Mouse (Mus musculus) embryonic fibroblast, embryonic 13.5 days (primary cell): Measurements from ENCODE around the gene Arhgap10. TPM values are rescaled to one million over a fixed set of nuclear protein-coding genes. Genes with fewer than 3 reads are reported as not detected.

Experiments used
- H3K27ac ChIP-seq: 2 replicates; pipeline ENCODE4 v1.5.1; 2012; ENCODE audit warnings: low read length, control low read depth, inconsistent platforms; ENCODE audit not compliant: insufficient read depth
- H3K4me1 ChIP-seq: 2 replicates; pipeline ENCODE4 v1.6.1; 2011; ENCODE audit warnings: low read length; ENCODE audit not compliant: control insufficient read depth, insufficient read depth
- H3K4me3 ChIP-seq: 2 replicates; pipeline ENCODE4 v1.5.1; 2011; ENCODE audit warnings: mild to moderate bottlenecking, control low read depth, low read length; ENCODE audit not compliant: insufficient read depth
- CTCF ChIP-seq: IDR thresholded peaks from 2 replicates; pipeline ENCODE4 v1.5.1; 2011; ENCODE audit warnings: mild to moderate bottlenecking, control low read depth, low read length, moderate library complexity, borderline replicate concordance; ENCODE audit not compliant: insufficient read depth
- POLR2A ChIP-seq: IDR thresholded peaks from 2 replicates; pipeline ENCODE4 v1.6.1; 2011; ENCODE audit warnings: low read depth, mild to moderate bottlenecking, control low read depth, low read length, moderate library complexity
- polyA plus RNA-seq: library from polyadenylated mRNA; stranded (reverse); fragments of >200 nt; gene quantifications from 2 replicates; pipeline ENCODE4 v1.2.4, GENCODE M21; 2011; ENCODE audit warnings: low read depth; ENCODE audit not compliant: missing spikeins, insufficient read length

Arhgap10 gene
- polyA plus RNA-seq, 1 experiment, result 32.1 TPM

DNA sequence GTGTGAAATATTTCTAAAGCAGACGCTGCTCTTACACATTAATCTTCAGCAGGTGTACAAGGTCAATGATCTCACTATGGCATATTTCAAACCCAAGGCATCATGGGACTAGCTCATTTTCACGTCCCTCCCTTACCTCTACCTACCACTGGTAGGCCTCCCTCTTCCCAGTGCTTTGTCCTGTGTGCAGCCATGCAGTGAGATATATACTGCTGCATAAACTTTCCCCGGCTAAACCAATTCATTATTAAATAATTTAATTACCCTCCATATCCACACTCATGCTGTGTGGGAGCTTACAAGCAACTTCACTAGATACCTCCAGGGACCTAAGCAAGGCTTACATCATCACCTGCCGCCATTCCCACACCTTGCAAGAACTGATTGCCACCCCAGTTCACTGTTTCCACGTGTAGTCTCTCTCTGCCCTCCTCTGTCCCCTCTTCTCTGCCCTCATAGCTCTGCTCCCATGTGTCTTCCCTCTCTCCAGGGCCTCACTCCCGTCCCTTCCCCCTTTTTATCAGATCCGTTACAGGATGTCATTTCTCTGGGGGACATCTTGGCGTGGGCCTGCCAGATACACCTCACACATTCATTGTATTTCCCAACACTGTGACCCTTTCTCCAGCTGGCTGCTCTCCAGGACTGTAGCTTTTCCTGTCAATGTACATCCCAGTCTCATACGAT, 79.8 kb downstream of the Arhgap10 start:
- TF ChIP-seq POLR2A (no peak), CTCF (no peak)
- H3K4me1 ChIP-seq, result peaks cover 18% of the 10 kb centered on the region
- no peak overlapping the region for H3K27ac ChIP-seq
- no peak overlapping the region for H3K4me3 ChIP-seq

DNA sequence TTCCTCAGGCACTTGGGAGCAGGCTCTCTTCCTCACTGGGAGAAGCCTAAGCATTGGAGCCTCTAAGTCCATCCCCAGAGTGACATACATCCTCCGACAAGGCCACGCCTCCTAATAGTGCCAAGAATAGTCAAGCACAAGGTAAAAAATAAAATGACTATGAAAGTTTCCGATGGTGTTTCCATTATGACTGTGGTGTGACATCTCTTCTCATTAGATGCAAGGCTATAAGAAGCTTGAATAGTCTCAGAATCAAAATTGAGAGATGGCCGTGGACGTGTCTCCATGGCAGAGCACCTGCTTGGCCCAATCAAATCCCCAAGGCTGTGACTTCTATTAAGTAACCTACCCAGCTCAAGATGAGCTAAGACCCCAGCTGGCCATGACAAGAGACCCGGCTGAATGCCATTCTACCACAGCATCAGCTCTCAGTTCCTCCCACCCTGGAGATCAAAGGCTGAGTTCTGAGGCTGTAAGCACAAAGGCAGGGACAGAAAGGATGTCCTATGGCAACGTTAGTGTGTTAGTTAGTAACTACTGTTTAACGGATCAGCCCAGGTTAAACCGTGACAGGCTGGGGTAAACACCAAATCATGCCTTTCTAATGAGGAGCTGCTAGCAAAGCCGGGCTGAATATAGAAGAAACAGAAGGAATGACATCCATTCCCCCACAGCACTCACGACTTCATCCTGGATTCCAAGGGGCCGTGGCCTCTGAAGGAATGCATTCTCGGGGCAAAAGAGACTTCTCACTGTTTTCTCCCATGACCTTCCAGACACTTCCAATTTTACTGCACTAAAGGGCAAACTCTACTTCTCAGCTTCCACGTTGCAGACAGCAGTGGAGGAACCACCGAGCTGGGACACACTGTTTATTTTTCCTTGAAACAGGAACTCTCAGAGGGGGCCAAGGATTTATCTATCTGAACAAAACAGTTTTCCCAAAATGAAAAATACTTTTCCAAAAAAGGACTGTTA, 81.5 kb downstream of the Arhgap10 start:
- Histone ChIP-seq H3K27ac (peak overlapping the region; percentile 47), H3K4me3 (no peak overlapping the region), H3K4me1 (peaks cover 25% of the 10 kb centered on the region)
- no peak for TF ChIP-seq POLR2A
- no peak for TF ChIP-seq CTCF

DNA sequence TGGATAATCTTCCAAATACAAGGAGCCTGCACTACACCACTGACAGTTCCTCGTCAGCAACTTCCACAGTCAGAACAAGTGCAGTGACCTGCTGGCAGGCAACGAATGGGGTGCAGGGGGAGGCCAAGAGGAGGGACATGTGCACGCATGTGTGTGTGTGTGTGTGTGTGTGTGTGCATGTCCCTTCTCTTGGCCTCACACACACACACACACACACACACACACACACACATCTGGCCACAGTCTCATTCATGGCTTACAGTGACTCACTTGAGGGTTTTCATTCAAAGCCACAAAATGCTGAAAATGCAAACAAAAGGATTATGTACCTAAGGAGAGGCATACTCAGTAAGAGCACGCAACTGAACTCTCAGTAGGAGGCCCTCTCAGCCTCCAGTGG, 84.5 kb downstream of the Arhgap10 start:
- TF ChIP-seq CTCF (no peak), POLR2A (no peak)
- no peak overlapping the region for H3K4me3 ChIP-seq
- peak overlapping the region; percentile 55 for H3K27ac ChIP-seq
- peaks cover 33% of the 10 kb centered on the region for H3K4me1 ChIP-seq

DNA sequence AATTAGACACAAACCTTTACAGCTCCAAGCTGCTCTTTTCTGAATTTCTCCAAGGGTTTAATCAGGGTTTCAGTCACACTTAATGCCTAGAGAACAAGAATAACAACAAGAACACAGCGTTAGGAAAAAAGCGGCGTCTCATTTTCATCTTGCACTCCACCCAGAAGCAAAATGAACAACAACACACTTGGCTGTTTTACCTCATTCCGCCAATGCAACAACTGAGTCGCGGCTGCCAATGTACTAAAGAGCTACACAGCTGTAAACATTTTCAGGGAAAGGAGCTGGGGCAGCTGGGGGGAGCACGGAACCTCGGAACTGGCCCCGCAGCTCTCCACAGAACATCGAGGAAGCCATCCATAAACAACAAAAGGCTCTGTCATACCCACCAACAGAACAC, 85.0 kb downstream of the Arhgap10 start:
- TF ChIP-seq POLR2A (no peak), CTCF (no peak)
- Histone ChIP-seq H3K27ac (peak overlapping the region; percentile 7; the same call in 1 of the 2 replicates), H3K4me1 (peaks cover 33% of the 10 kb centered on the region), H3K4me3 (no peak overlapping the region)

DNA sequence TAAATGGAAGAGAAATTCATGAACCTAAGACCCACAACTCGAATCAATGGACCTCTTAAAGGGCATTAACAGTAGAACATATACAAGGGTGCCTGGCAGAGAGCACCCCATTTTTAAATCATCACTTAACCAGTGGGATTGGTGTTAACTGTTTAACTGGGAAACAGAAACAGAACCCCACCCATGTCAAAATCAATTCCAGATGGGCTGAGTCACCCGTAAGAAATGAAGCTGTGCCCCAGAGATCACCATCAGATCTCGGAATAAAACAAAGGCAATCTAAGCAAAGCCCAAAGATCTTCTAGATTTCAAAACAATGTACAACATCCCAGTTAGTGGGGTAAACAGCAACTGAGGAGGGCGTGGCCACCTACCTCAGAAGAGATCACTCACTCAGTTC, 89.3 kb downstream of the Arhgap10 start:
- peaks cover 20% of the 10 kb centered on the region for H3K4me1 ChIP-seq
- TF ChIP-seq CTCF (no peak), POLR2A (no peak)
- H3K4me3 ChIP-seq, result no peak overlapping the region
- H3K27ac ChIP-seq, result peak overlapping the region; percentile 77

DNA sequence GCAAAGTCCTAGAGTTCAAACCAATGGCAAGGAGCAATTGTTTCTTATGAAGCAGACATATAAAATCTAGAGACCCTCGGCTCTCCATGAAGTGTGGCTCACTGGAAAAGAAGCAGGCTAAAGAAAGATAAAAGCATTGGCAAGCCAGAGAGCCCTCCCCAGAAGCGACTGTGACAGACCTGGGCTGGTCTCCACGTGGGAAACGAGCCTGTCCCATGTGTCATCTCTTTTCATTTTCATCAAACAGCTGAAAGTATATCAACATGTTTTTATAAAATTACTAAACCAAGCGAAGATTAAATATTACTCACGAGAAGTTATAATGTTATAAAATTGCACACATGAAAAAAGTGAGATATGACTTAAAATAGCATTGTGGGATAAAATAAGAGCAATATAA, 89.7 kb downstream of the Arhgap10 start:
- TF ChIP-seq POLR2A, result no peak
- TF ChIP-seq CTCF, result no peak
- Histone ChIP-seq H3K4me1 (peaks cover 20% of the 10 kb centered on the region), H3K4me3 (no peak overlapping the region), H3K27ac (peak overlapping the region; percentile 77)

DNA sequence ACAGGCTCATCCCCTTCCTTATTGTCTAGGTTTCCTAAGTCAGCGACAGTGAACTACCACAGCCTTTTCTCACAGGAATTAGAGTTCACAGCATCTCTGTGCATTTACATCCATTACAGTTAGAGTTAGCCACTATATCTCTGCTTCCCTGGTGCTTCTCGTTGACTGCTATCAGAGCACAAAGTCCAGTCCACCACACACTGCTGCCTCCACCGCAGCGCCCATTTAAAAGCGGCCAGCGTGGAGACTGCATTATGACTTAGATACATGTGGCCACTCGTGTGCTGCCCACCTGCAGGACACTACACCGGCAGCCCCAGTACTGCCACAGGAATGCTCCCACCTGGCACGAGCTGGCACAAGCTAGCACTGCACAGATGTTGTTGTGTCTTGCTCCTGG, 90.3 kb downstream of the Arhgap10 start:
- Histone ChIP-seq H3K4me3 (no peak overlapping the region), H3K27ac (peak overlapping the region; percentile 66), H3K4me1 (peaks cover 17% of the 10 kb centered on the region)
- TF ChIP-seq CTCF (no peak), POLR2A (no peak)

DNA sequence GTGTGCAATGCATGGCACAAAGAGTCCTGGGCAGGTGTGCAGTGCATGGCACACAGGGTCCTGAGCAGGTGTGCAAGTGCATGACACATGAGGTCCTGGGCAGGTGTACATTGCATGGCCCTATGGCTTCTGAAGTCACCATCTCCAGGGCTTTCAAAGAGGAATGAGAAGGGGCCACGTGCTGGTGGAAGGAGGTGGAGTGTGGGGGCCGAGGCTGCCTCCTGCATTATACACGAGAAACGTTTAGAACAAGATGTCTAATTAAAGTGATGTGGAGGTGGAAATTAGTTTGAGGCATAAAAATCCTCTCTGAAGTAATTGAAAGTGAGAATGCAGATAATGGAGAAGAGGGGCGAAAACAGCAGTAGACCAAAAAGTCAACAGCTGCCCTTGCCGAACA, 93.9 kb downstream of the Arhgap10 start:
- TF ChIP-seq CTCF (no peak), POLR2A (no peak)
- Histone ChIP-seq H3K4me1 (peaks cover 7% of the 10 kb centered on the region), H3K4me3 (no peak overlapping the region), H3K27ac (no peak overlapping the region)

DNA sequence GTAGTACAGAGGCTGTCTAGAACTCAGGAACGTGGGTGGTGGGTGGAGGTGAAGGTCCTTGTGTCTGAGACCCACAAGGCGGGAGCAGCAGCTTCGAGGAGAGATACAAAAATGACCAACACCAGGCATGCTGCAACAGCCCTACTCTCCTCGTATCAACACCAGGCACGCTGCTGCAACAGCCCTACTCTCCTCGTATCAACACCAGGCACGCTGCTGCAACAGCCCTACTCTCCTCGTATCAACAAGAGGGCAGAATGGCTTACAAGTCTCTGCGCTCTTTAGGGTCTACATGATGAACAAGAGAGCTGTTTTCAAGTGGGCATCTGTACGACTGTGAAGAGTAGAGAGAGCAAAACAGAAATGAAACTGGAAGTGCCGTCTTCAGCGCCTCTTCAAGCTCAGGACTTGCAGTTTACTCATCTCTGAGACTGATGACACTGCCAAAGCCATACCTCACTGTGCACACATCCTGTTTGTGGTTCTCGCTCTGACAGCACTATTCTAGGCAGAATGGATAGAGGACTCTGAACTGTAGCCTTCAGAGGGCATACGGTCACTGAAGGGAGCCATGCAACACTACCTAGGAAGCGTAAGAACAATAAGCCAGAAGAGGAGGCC, 95.0 kb downstream of the Arhgap10 start:
- no peak for TF ChIP-seq CTCF
- no peak for TF ChIP-seq POLR2A
- Histone ChIP-seq H3K27ac (no peak overlapping the region), H3K4me1 (peaks cover 7% of the 10 kb centered on the region), H3K4me3 (no peak overlapping the region)

DNA sequence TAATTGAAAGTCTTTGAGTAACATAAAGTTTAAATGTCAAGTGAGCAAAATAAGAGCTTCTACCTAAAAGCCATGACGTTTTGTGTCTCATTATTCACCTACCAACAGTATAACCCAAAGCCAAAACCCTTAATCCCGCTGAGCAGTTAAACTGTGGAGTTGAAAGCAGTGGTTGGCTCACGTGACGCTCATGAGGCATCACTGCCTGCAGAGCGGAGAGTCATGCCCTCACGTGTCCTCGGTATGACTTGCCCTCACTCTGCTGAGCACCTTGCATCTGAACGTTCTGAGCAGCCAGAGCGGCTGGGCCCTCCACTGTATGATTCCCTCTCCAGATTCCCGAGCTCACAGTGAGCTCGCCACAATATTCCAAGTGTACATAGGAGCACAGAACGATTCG, 96.2 kb downstream of the Arhgap10 start:
- Histone ChIP-seq H3K27ac (no peak overlapping the region), H3K4me1 (peaks cover 4% of the 10 kb centered on the region), H3K4me3 (no peak overlapping the region)
- no peak for TF ChIP-seq POLR2A

DNA sequence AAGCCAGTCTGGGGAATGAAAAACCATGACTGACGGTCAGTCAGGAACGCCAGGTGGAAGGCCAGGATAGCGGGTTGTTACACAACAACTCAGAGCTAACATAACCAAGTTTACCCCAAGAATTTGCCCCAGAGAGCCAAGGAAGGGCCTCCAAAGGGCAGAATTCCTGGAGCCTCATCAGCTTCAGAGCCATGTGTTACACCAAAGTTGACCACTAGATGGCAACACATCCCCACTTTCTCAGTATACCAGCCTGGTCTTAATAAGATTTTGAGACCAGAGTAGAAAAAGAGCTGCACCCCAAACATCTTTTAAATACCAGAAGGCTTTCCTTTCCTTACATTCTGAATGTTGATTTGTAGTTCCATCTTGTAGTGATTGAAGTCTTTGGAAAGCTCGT, 98.0 kb downstream of the Arhgap10 start:
- H3K4me3 ChIP-seq, result no peak overlapping the region
- H3K27ac ChIP-seq, result no peak overlapping the region
- TF ChIP-seq CTCF (no peak), POLR2A (no peak)
- peaks cover 4% of the 10 kb centered on the region for H3K4me1 ChIP-seq
